Mouse (Mus musculus) limb, embryonic 10.5 days (tissue): ENCODE results near the gene Ccdc105. TPM values are rescaled to one million over a fixed set of nuclear protein-coding genes. Genes with fewer than 3 reads are reported as not detected.

Experiments
- polyA plus RNA-seq: library from polyadenylated mRNA; unstranded; fragments of >200 nt; fragmentation: Nextera tagmentation; extraction: Ambion mirVana; gene quantifications from 2 replicates; pipeline ENCODE4 v1.2.1, GENCODE M21; 2016

Ccdc105 gene
- polyA plus RNA-seq, 1 experiment from 2014 or later: 0.14 TPM

Other genes with a start within 250 kb of the Ccdc105 start
- gene Olfr1358, start 235.6 kb downstream of the Ccdc105 start, polyA plus RNA-seq: not detected in 2 replicates
- gene Ilvbl, start 178.7 kb downstream of the Ccdc105 start, polyA plus RNA-seq: 27.2 and 38.8 TPM in 2 replicates
- gene Syde1, start 161.1 kb downstream of the Ccdc105 start, polyA plus RNA-seq: 15.7 and 19.7 TPM in 2 replicates
- gene Olfr1357, start 135.0 kb downstream of the Ccdc105 start, polyA plus RNA-seq: not detected in 2 replicates
- gene Casp14, start 34.8 kb downstream of the Ccdc105 start, polyA plus RNA-seq: 0.06 TPM in 1 of 2 replicates, not detected in the other
- gene Slc1a6, start 27.4 kb upstream of the Ccdc105 start, polyA plus RNA-seq: 0.49 and 1.1 TPM in 2 replicates
- gene Olfr1356, start 99.1 kb upstream of the Ccdc105 start, polyA plus RNA-seq: not detected in 2 replicates
- not detected in 2 replicates for gene Olfr1355, start 122.5 kb upstream of the Ccdc105 start, polyA plus RNA-seq
- gene Olfr1354, start 160.1 kb upstream of the Ccdc105 start, polyA plus RNA-seq: not detected in 2 replicates
- gene Olfr8, start 197.6 kb upstream of the Ccdc105 start, polyA plus RNA-seq: not detected in 2 replicates
- not detected in 2 replicates for gene Olfr1353, start 210.2 kb upstream of the Ccdc105 start, polyA plus RNA-seq
- gene Olfr1352, start 228.0 kb upstream of the Ccdc105 start, polyA plus RNA-seq: not detected in 2 replicates